Mouse (Mus musculus): ENCODE measurements around the gene Zfp729a.

- no peak for TF ChIP-seq CTCF (IDR thresholded peaks at IDR 0.05; ENCODE audit: extremely low read depth, insufficient read depth, insufficient read length, insufficient replicate concordance)
- no peak for TF ChIP-seq POLR2A (IDR thresholded peaks at IDR 0.05; ENCODE audit: low read depth, low read length)
Measured at GRCm38 (mm10) chr13:67610108-67610507, 27.5 kb downstream of the Zfp729a start.

Measured in spleen, adult 2 months (tissue).